Mouse (Mus musculus): ENCODE results near the gene H2-K1. TPM values are rescaled to one million over a fixed set of nuclear protein-coding genes. Genes with fewer than 3 reads are reported as not detected.

H2-K1 gene
- total and polyA plus RNA-seq, 2 experiments, result 2,348 to 5,575 TPM

DNA sequence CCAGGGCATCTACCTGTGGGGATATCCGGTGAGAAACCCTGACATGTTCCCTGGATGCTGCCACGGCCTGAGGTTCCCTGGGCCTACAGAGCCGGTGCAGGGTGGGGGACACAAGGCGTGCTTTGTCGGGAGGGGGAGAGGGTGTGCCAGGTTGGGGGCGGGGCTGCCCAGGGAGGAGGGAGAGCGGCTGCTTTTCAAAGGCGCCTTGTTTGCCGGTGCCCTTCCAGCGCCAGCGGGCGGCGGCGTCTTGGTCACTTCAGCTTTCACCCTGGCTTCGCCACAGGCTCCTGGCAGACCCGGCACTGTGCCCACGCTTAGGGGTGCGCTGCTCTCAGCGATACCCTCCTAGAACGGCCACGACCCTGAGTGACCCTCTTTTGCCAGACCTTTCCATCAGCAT lies 38.3 kb upstream of the H2-K1 start:
- DNase-seq (ENCODE audit: extremely low read depth, low read depth, low spot score), result no peak
- Histone ChIP-seq H3K27me3 (ENCODE audit: control insufficient read depth, insufficient read depth, low read length) (no peaks in the 10 kb centered on the region), H3K36me3 (ENCODE audit: control insufficient read depth, insufficient read depth, low read length) (peaks cover 3% of the 10 kb centered on the region; the same call in 1 of the 2 replicates), H3K79me2 (ENCODE audit: control insufficient read depth, insufficient read depth, low read length) (no peaks in the 10 kb centered on the region), H3K9ac (ENCODE audit: low read depth, low read length) (no peak overlapping the region), H3K4me1 (ENCODE audit: control insufficient read depth, insufficient read depth, low read length) (no peaks in the 10 kb centered on the region), H3K4me3 (ENCODE audit: insufficient read depth, low read depth, low read length) (no peak overlapping the region), H3K27ac (replicated peaks; ENCODE audit: insufficient read depth, low read depth, low read length) (no peak overlapping the region)
- 43% methylated on average over 21 of the region's 21 CpGs for WGBS
- no peak for TF ChIP-seq POLR2A (IDR thresholded peaks at IDR 0.05; ENCODE audit: extremely low read depth, insufficient read depth, low read length)

DNA sequence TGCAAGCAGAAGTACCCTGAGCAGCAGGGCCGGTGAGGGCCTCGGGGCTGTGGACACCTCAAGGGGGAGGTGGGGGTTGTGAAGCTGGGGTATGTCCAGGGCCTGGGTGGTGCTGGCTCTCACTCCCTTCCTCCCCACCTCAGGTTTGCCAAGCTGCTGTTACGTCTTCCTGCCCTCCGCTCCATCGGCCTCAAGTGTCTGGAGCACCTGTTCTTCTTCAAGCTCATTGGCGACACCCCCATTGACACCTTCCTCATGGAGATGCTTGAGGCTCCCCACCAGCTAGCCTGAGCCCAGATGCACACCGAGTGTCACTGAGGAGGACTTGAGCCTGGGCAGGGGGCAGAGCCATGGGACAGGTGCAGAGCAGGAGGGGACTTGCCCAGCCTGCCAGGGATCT lies 37.1 kb upstream of the H2-K1 start:
- no peak overlapping the region for H3K4me3 ChIP-seq (ENCODE audit: insufficient read depth, low read depth, low read length)
- 91% methylated on average over 7 of the region's 7 CpGs for WGBS
- no peak for DNase-seq (ENCODE audit: extremely low read depth, low read depth, low spot score)
- peaks cover 3% of the 10 kb centered on the region; the same call in 1 of the 2 replicates for H3K36me3 ChIP-seq (ENCODE audit: control insufficient read depth, insufficient read depth, low read length)
- peaks cover 7% of the 10 kb centered on the region; the same call in 1 of the 2 replicates for H3K79me2 ChIP-seq (ENCODE audit: control insufficient read depth, insufficient read depth, low read length)
- TF ChIP-seq POLR2A (IDR thresholded peaks at IDR 0.05; ENCODE audit: extremely low read depth, insufficient read depth, low read length), result no peak
- peaks cover 6% of the 10 kb centered on the region for H3K4me1 ChIP-seq (ENCODE audit: control insufficient read depth, insufficient read depth, low read length)
- no peak overlapping the region for H3K27ac ChIP-seq (replicated peaks; ENCODE audit: insufficient read depth, low read depth, low read length)
- no peaks in the 10 kb centered on the region for H3K27me3 ChIP-seq (ENCODE audit: control insufficient read depth, insufficient read depth, low read length)
- H3K9ac ChIP-seq (ENCODE audit: low read depth, low read length), result no peak overlapping the region

DNA sequence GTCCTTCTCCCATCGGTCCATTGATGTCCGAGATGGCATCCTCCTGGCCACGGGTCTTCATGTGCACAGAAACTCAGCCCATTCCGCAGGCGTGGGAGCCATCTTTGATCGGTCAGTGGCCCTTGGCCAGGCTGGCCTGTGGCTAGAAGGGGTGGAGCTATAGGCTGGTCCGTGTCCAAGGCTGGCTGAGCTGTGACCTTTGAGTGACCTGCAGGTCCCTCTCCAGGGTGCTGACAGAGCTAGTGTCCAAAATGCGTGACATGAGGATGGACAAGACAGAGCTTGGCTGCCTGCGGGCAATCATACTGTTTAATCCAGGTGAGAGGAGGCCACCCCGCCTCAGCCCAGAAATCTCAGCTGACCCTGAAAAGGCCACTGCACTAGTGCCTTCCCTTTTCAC lies 36.5 kb upstream of the H2-K1 start:
- Histone ChIP-seq H3K36me3 (ENCODE audit: control insufficient read depth, insufficient read depth, low read length) (peaks cover 3% of the 10 kb centered on the region; the same call in 1 of the 2 replicates), H3K27me3 (ENCODE audit: control insufficient read depth, insufficient read depth, low read length) (no peaks in the 10 kb centered on the region), H3K27ac (replicated peaks; ENCODE audit: insufficient read depth, low read depth, low read length) (no peak overlapping the region), H3K4me3 (ENCODE audit: insufficient read depth, low read depth, low read length) (no peak overlapping the region), H3K79me2 (ENCODE audit: control insufficient read depth, insufficient read depth, low read length) (peaks cover 12% of the 10 kb centered on the region; the same call in 1 of the 2 replicates), H3K9ac (ENCODE audit: low read depth, low read length) (no peak overlapping the region), H3K4me1 (ENCODE audit: control insufficient read depth, insufficient read depth, low read length) (peaks cover 6% of the 10 kb centered on the region)
- TF ChIP-seq POLR2A (IDR thresholded peaks at IDR 0.05; ENCODE audit: extremely low read depth, insufficient read depth, low read length) (no peak), CTCF (IDR thresholded peaks at IDR 0.05; ENCODE audit: low read depth, low read length) (no peak)
- WGBS, result 35% methylated on average over 10 of the region's 10 CpGs
- peak; percentile 78 for DNase-seq (ENCODE audit: extremely low read depth, low read depth, low spot score)

DNA sequence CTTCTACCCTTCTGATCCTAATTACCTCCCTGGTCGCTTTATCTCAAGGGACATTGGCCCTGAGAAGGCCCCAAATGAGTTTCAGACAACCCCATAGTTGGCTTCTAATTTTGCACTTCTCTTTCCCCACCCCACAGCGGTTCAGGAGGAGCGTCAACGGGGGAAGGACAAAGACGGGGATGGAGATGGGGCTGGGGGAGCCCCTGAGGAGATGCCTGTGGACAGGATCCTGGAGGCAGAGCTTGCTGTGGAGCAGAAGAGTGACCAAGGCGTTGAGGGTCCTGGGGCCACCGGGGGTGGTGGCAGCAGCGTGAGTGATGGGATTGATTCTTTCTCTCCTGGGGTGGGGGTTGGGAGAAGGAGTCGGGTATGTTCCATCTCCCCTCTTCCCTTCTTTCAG lies 35.4 kb upstream of the H2-K1 start:
- peaks cover 9% of the 10 kb centered on the region for H3K4me1 ChIP-seq (ENCODE audit: control insufficient read depth, insufficient read depth, low read length)

DNA sequence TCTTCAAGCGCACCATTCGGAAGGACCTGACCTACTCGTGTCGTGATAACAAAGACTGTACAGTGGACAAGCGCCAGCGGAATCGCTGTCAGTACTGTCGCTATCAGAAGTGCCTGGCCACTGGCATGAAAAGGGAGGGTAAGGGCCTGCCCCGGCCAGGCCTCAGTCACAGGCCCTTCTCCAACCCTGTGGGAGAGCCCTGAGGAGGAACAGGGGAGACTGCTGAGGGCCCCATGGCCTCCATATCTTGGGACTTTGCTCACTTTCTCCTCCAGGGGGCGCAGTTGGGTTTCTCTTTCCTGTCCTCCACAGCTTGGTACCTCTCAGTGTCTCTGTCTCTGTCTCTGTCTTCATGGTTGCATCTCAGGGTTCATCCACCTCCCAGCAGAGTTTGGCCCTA lies 33.9 kb upstream of the H2-K1 start:
- 81% methylated on average over 10 of the region's 10 CpGs for WGBS
- H3K4me1 ChIP-seq (ENCODE audit: control insufficient read depth, insufficient read depth, low read length), result peaks cover 19% of the 10 kb centered on the region
- DNase-seq (ENCODE audit: extremely low read depth, low read depth, low spot score), result peak; percentile 25
- H3K36me3 ChIP-seq (ENCODE audit: control insufficient read depth, insufficient read depth, low read length), result peaks cover 5% of the 10 kb centered on the region; the same call in 1 of the 2 replicates
- H3K79me2 ChIP-seq (ENCODE audit: control insufficient read depth, insufficient read depth, low read length), result peaks cover 29% of the 10 kb centered on the region
- no peak overlapping the region for H3K9ac ChIP-seq (ENCODE audit: low read depth, low read length)
- H3K4me3 ChIP-seq (ENCODE audit: insufficient read depth, low read depth, low read length), result no peak overlapping the region
- H3K27me3 ChIP-seq (ENCODE audit: control insufficient read depth, insufficient read depth, low read length), result no peaks in the 10 kb centered on the region
- no peak overlapping the region for H3K27ac ChIP-seq (replicated peaks; ENCODE audit: insufficient read depth, low read depth, low read length)
- no peak for TF ChIP-seq POLR2A (IDR thresholded peaks at IDR 0.05; ENCODE audit: extremely low read depth, insufficient read depth, low read length)
- TF ChIP-seq CTCF (IDR thresholded peaks at IDR 0.05; ENCODE audit: low read depth, low read length), result peak; percentile 66

More for the DNA sequence above, 35.4 kb upstream of the H2-K1 start:
- H3K79me2 ChIP-seq (ENCODE audit: control insufficient read depth, insufficient read depth, low read length), result peaks cover 20% of the 10 kb centered on the region
- 92% methylated on average over 9 of the region's 9 CpGs for WGBS
- no peak for DNase-seq (ENCODE audit: extremely low read depth, low read depth, low spot score)
- H3K36me3 ChIP-seq (ENCODE audit: control insufficient read depth, insufficient read depth, low read length), result peaks cover 3% of the 10 kb centered on the region; the same call in 1 of the 2 replicates
- TF ChIP-seq POLR2A (IDR thresholded peaks at IDR 0.05; ENCODE audit: extremely low read depth, insufficient read depth, low read length), result no peak
- no peaks in the 10 kb centered on the region for H3K27me3 ChIP-seq (ENCODE audit: control insufficient read depth, insufficient read depth, low read length)
- H3K27ac ChIP-seq (replicated peaks; ENCODE audit: insufficient read depth, low read depth, low read length), result no peak overlapping the region
- H3K9ac ChIP-seq (ENCODE audit: low read depth, low read length), result no peak overlapping the region
- H3K4me3 ChIP-seq (ENCODE audit: insufficient read depth, low read depth, low read length), result no peak overlapping the region

DNA sequence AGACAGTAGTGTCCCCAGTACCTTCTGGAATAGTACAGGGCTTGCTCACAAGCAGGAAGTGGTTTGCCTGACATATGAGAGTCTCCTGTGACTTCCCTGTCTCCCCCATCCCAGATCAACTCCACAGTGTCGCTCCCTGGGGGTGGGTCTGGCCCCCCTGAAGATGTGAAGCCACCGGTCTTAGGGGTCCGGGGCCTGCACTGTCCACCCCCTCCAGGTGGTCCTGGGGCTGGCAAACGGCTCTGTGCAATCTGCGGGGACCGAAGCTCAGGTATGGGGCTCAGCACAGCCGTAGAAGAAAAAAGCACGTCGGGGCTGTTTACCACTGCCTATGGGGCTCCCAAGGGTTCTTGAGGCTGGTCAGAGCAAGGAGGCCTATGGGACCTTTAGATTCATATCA lies 33.3 kb upstream of the H2-K1 start:
- Histone ChIP-seq H3K79me2 (ENCODE audit: control insufficient read depth, insufficient read depth, low read length) (peaks cover 29% of the 10 kb centered on the region), H3K4me3 (ENCODE audit: insufficient read depth, low read depth, low read length) (no peak overlapping the region), H3K36me3 (ENCODE audit: control insufficient read depth, insufficient read depth, low read length) (peaks cover 7% of the 10 kb centered on the region; the same call in 1 of the 2 replicates), H3K9ac (ENCODE audit: low read depth, low read length) (no peak overlapping the region), H3K4me1 (ENCODE audit: control insufficient read depth, insufficient read depth, low read length) (peaks cover 19% of the 10 kb centered on the region), H3K27ac (replicated peaks; ENCODE audit: insufficient read depth, low read depth, low read length) (no peak overlapping the region), H3K27me3 (ENCODE audit: control insufficient read depth, insufficient read depth, low read length) (no peaks in the 10 kb centered on the region)
- TF ChIP-seq POLR2A (IDR thresholded peaks at IDR 0.05; ENCODE audit: extremely low read depth, insufficient read depth, low read length), result no peak
- TF ChIP-seq CTCF (IDR thresholded peaks at IDR 0.05; ENCODE audit: low read depth, low read length), result no peak
- no peak for DNase-seq (ENCODE audit: extremely low read depth, low read depth, low spot score)
- 92% methylated on average over 9 of the region's 9 CpGs for WGBS
